Mouse (Mus musculus) right cerebral cortex, postnatal 4 days (tissue): ENCODE data around the gene Ehd1.

Source experiments
- DNase-seq: peaks from one replicate; pipeline ENCODE4 v3.0.0-alpha.2; 2022

Ehd1 gene

GRCm38 (mm10) chr19:6261379-6261778, 15.1 kb upstream of the Ehd1 start:
- no peak for DNase-seq

- peak; percentile 73 for DNase-seq
Observed at GRCm38 (mm10) chr19:6262222-6262621, 14.3 kb upstream of the Ehd1 start.

GRCm38 (mm10) chr19:6262839-6263433, 13.6 kb upstream of the Ehd1 start:
- no peak for DNase-seq

- no peak for DNase-seq
Observed at GRCm38 (mm10) chr19:6264200-6264599, 12.3 kb upstream of the Ehd1 start.

GRCm38 (mm10) chr19:6264945-6265344, 11.6 kb upstream of the Ehd1 start:
- no peak for DNase-seq

GRCm38 (mm10) chr19:6265727-6266182, 10.8 kb upstream of the Ehd1 start:
- DNase-seq, result no peak

GRCm38 (mm10) chr19:6267306-6268169, 9.0 kb upstream of the Ehd1 start:
- no peak for DNase-seq

- DNase-seq, result peak; percentile 87
Observed at GRCm38 (mm10) chr19:6268170-6268528, 8.4 kb upstream of the Ehd1 start.

- DNase-seq, result no peak
Observed at GRCm38 (mm10) chr19:6268670-6269132, 7.8 kb upstream of the Ehd1 start.

- no peak for DNase-seq
Observed at GRCm38 (mm10) chr19:6269798-6270475, 6.6 kb upstream of the Ehd1 start.

- DNase-seq, result no peak
Observed at GRCm38 (mm10) chr19:6270661-6271060, 5.9 kb upstream of the Ehd1 start.

- no peak for DNase-seq
Observed at GRCm38 (mm10) chr19:6271206-6271605, 5.3 kb upstream of the Ehd1 start.

- no peak for DNase-seq
Observed at GRCm38 (mm10) chr19:6272053-6272452, 4.5 kb upstream of the Ehd1 start.

GRCm38 (mm10) chr19:6272738-6273137, 3.8 kb upstream of the Ehd1 start:
- no peak for DNase-seq

- no peak for DNase-seq
Observed at GRCm38 (mm10) chr19:6273592-6273991, 2.9 kb upstream of the Ehd1 start.

GRCm38 (mm10) chr19:6273998-6274608, 2.4 kb upstream of the Ehd1 start:
- no peak for DNase-seq

- no peak for DNase-seq
Observed at GRCm38 (mm10) chr19:6275740-6276389, 660 bp upstream of the Ehd1 start.

- no peak for DNase-seq
Observed at GRCm38 (mm10) chr19:6277661-6278438, 1.3 kb downstream of the Ehd1 start.

GRCm38 (mm10) chr19:6278439-6279073, 2.0 kb downstream of the Ehd1 start:
- no peak for DNase-seq

- DNase-seq, result no peak
Observed at GRCm38 (mm10) chr19:6279481-6280144, 3.1 kb downstream of the Ehd1 start.

GRCm38 (mm10) chr19:6280554-6280953, 4.0 kb downstream of the Ehd1 start:
- DNase-seq, result no peak
